Mouse (Mus musculus): ENCODE data around the gene Spc24.

Gene Spc24

DNA sequence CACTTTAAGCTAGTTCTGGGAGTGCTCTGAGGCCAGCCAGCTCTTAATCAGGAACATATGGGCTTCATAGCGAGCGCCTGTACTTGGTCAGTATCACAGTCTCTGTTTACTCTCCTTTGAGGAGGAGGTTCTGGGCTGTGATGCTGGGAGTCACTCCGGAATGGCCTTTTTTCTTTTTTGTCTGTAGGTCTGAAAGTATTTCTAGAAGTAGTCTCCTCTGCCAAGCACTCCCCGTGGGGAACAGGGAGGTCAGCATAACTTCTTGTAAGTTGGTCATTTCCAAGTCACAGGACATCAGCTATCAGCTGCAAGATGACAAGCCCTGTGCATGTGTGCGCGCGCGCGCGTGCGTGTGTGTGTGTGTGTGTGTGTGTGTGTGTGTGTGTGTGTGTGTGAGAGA lies 7.8 kb upstream of the Spc24 start:
- ChIA-PET CTCF (interaction anchor here in 3 of 4 experiments (0.6 to 1.6 kb wide), 4 partner anchors 14 to 154 kb away, joined by 3 to 4 read pairs (median 4); no protein-coding TSS in a partner anchor), POLR2A (interaction anchor here (0.5 to 49.8 kb wide), 39 partner anchors 4 to 559 kb away, joined by 3 to 1056 read pairs (median 5); partner anchors contain the start of genes Ldlr (in 4 of the 4), Kank2 (in 3 of the 4), Spc24 (in 3 of the 4) and Carm1 (in 1 of the 4))

DNA sequence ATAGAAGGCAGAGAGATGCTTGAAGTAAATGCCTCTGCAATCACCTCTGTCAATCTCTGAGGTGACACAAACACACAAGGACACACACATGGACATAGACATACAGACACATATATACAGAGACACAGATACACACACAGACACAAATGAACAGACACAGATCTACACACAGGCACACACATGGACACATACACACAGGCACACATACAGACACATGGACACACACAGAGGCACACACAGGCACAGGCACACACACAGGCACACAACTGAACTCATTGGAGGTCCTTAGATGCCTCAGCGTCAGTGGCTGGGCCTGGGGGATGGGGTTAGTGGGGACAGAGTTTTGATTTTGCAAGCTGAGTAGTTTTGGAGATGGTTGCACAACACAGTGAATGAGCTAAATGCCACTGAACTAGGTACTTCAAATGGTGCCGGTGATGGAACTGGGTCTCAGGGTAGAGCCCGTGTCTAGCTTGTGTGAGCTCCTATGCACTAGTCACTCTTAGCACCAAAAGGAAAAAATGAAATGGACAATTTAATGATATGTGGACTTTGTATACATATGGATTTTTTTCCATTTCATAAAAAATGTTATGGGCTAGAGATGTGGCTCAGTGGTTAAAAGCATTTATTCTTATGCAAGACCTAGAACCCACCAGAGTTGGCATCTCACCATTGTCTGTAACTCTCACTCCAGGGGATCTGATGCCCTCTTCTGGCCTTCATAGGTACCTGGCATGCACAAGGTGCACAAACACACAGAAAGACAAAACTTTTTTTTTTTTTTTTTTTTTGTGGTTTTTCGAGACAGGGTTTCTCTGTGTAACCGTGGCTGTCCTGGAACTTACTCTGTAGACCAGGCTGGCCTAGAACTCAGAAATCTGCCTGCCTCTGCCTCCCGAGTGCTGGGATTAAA lies 4.2 kb upstream of the Spc24 start:
- ChIA-PET POLR2A (interaction anchor here in 3 of 4 experiments (0.9 to 49.8 kb wide), 15 partner anchors 1 to 254 kb away, joined by 3 to 1056 read pairs (median 21); partner anchors contain the start of genes Ldlr (in 3 of the 3), Kank2 (in 2 of the 3), Spc24 (in 2 of the 3) and Tmed1 (in 1 of the 3)), CTCF (interaction anchor here in 2 of 4 experiments (0.8 to 1.5 kb wide), 3 partner anchors 12 to 72 kb away, joined by 3 to 8 read pairs (median 4); no protein-coding TSS in a partner anchor)

DNA sequence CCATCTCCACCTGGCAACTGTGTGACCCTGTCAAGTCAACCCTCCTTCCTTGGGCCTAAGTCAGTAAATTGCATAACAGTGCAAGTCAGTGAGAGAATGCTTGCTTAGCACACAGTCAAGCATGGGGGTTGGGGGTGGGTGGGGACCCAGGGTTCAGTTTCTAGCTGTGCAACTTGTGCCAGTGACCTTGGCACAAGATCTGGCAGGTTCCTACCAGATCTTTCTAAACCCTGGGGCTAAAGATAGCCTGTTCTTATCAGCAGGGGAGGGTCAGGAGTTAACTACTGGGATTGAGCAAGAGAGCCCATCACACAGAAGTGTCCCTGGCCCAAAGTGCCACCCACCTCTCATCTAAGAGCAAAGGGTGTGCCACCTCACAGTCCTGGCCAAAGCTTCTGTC lies 2.0 kb upstream of the Spc24 start:
- POLR2A ChIA-PET, result interaction anchor here (0.6 to 49.8 kb wide), 41 partner anchors 1 to 315 kb away, joined by 3 to 1056 read pairs (median 6); partner anchors contain the start of genes Ldlr (in 4 of the 4), Kank2 (in 3 of the 4), Spc24 (in 2 of the 4) and Carm1 (in 1 of the 4)
- CTCF ChIA-PET, result interaction anchor here in 2 of 4 experiments (0.7 to 3.9 kb wide), 5 partner anchors 23 to 394 kb away, joined by 3 to 35 read pairs (median 5); no protein-coding TSS in a partner anchor

DNA sequence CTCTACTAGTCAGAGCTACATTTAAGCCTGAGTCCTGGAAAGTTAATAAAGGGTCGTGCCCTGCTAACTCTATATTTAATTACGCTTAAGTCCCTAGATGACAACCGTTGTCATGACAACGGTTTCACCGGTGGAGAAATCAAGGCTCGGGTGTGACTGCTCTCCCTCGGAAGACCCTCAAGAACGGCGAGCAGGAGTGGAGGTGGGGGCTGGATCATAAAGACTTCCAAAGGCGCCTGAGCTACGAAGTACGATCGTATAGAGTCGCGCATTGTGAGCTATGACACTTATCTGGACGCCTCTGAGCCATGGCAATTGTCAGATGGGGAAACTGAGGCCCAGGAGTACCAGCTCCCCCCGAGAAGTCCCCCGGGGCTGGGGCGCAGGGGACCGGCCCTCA lies 385 bp downstream of the Spc24 start:
- ChIA-PET POLR2A (interaction anchor here (0.7 to 49.8 kb wide), 44 partner anchors 4 to 450 kb away, joined by 3 to 1056 read pairs (median 5); partner anchors contain the start of genes Ldlr (in 3 of the 4), Kank2 (in 2 of the 4), Smarca4 (in 2 of the 4) and Carm1 (in 1 of the 4)), CTCF (interaction anchor here (0.9 to 3.9 kb wide), 12 partner anchors 11 to 161 kb away, joined by 3 to 35 read pairs (median 6); partner anchors contain the start of genes Kank2 (in 1 of the 4) and Ldlr (in 1 of the 4))

DNA sequence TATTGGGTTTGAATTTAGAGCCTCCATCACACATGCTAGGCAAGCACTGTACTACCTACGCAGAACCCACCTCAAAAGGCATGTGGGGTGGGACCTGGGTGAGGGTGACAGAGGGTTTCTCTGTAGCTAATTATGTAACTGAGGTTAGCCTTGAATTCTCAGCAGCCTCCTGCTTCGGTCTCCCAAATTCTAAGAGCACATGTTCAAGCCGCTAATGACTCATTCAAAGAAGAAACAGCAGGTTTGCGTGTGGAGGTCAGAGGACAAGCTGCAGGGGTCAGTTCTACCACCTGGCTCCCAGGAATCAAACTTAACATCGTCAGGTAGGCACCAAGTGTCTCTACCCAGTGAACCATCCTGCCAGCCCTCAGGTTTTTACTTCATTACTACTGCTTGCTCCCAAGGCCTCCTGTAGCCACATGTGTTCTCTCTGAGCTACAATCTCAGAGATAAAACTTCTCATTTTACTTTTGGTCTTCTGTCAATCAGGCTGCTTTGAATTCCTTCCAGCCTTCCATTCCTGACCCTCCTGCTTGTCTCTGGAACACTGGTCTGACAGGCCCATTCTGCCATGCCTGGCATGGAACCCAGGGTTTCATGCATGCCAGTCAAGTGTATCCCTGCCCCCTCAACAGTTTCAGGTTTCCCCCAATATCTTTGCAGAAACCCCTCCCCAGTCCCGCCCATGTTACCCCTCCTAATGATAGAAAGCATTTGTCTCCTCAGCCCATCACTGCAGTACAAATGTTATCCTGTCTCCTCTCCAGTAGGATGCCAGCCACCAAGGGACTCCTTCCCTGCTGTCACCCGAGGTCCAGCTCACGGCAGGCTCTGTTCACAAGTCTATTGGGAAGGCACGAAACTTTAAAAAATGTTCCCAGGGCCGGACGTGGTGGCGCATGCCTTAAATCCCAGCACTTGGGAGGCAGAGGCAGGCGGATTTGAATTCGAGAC lies 1.2 kb downstream of the Spc24 start:
- ChIA-PET CTCF (interaction anchor here in 3 of 4 experiments (0.9 to 3.9 kb wide), 3 partner anchors 46 kb away, joined by 3 to 35 read pairs (median 4); no protein-coding TSS in a partner anchor), POLR2A (interaction anchor here in 3 of 4 experiments (0.6 to 49.8 kb wide), 27 partner anchors 5 to 450 kb away, joined by 3 to 1056 read pairs (median 6); partner anchors contain the start of genes Ldlr (in 3 of the 3), Kank2 (in 2 of the 3), Smarca4 (in 1 of the 3) and Spc24 (in 1 of the 3))

DNA sequence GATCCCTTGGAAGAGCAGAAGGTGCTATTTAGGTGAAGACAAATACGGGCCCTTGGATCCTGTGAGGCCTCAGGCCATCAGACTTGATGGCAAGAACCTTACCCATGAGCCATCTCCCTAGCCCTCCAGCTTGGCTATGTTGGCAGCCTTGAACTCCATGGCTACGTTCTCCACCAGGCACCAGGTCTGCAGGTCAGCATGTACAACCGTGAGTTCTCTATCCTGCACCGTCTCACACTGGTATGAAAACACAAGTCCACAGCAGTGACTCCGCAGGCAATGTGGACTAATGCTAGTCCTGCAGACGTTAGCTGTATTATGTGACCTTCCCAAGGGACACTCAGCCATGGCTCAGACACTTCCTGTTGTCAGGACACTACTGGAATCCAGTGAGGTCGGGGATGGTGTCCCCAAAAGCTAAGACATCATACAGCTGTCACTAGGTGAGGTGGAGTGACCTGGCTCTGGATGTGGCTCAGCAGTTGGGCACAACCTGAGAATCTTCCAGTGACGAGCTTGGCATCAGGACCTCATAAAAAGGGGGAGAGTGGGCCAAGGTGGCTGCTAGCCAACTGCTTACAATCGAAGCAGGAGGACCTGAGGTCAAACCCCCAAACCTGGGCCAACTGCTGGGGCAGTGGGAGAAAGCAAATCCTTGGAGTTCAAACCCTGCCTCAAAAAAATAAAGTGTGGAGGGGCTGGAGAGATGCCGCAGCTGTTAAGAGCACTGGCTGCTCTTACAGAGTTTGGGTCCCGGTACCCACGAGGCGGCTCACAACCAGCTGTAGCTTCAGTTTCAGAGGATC lies 5.4 kb downstream of the Spc24 start:
- ChIA-PET CTCF (interaction anchor here in 3 of 4 experiments (0.5 to 1.3 kb wide), 6 partner anchors 15 to 153 kb away, joined by 3 to 6 read pairs (median 3); no protein-coding TSS in a partner anchor), POLR2A (interaction anchor here (0.5 to 34.0 kb wide), 17 partner anchors 9 to 202 kb away, joined by 3 to 1056 read pairs (median 5); partner anchors contain the start of genes Ldlr (in 3 of the 4), Kank2 (in 2 of the 4) and Spc24 (in 1 of the 4))

DNA sequence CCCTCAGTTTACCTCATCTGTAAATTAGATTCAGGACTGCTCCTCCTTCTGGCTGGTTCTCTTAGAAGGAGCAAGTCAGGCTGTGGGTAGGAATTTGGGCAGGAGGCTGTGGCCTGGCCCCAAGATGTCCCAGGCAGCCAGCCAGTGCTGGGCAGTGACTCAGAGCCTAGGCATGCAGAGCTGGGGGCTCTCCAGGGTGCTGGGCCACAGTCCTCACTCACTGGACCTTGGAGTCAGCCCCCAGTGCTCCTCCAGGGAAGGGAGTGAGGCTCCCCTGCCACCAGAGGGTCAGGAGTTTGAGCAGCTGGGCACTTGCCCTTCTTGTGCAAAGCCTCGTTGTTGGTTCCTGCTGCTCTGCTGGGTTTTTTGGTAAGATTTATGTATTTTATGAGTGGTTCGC lies 6.1 kb downstream of the Spc24 start:
- CTCF ChIA-PET, result interaction anchor here in 3 of 4 experiments (0.5 to 2.7 kb wide), 7 partner anchors 14 to 82 kb away, joined by 3 to 17 read pairs (median 4); no protein-coding TSS in a partner anchor
- POLR2A ChIA-PET, result interaction anchor here (0.5 to 34.0 kb wide), 18 partner anchors 8 to 210 kb away, joined by 3 to 1056 read pairs (median 5); partner anchors contain the start of genes Kank2 (in 3 of the 4), Ldlr (in 3 of the 4) and Spc24 (in 1 of the 4)

DNA sequence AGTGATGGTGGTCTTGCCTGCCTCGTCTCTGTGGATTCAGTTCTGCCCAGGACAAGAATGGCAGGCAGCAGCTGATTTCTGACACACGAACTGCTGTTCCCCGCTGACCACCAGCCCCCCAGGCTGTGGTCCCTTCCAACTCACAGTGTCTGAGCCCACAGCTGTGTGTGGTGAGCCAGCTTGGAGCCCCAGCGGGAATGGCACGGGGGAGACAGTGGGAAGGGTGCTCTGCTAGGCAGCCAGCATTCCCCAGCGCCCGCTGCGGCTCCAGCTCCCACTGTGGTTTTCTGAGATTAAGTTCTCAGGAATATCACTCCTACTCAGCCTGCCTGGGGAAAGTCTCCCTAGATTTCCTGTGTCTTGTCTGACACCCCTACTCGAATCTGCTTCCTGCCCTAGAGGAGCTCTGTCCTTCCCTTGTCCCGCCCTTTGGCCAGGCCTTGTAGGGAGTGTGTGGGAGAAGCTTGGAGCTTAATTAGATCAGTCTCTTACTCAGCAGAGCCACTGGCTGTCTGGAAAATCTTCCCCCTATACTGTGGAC lies 7.8 kb downstream of the Spc24 start:
- ChIA-PET POLR2A (interaction anchor here (0.5 to 34.0 kb wide), 42 partner anchors 8 to 723 kb away, joined by 3 to 1056 read pairs (median 4); partner anchors contain the start of genes Kank2 (in 3 of the 4), Ldlr (in 3 of the 4), Ccdc159 (in 1 of the 4) and Icam4 (in 1 of the 4)), CTCF (interaction anchor here (0.6 to 2.7 kb wide), 22 partner anchors 8 to 151 kb away, joined by 3 to 17 read pairs (median 4); no protein-coding TSS in a partner anchor)

DNA sequence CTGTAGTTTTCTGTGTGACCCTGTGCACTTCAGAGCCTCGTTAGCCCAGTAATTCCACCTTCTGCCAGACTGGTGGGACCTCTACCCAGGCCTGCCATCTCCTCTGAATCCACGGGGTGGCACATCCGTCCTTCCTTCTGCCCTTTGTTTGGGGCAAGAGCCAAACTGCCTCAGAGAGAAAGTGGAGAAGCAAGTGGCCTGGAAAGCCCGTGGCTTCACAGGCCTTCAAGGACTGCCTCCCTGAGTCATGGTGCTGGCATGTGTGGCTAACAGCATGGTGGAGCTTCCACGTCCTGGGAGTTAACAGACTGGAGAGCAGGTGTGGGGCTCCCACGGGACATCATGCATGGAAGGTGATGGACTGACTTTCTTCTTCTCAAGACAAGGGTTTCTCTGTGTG lies 8.8 kb downstream of the Spc24 start:
- CTCF ChIA-PET, result interaction anchor here in 2 of 4 experiments (2.7 kb wide), 2 partner anchors 53 kb away, joined by 10 to 17 read pairs; no protein-coding TSS in a partner anchor
- POLR2A ChIA-PET, result interaction anchor here in 3 of 4 experiments (0.6 to 34.0 kb wide), 13 partner anchors 10 to 54 kb away, joined by 3 to 1056 read pairs (median 8); partner anchors contain the start of genes Kank2 (in 2 of the 3), Ldlr (in 2 of the 3) and Spc24 (in 1 of the 3)

DNA sequence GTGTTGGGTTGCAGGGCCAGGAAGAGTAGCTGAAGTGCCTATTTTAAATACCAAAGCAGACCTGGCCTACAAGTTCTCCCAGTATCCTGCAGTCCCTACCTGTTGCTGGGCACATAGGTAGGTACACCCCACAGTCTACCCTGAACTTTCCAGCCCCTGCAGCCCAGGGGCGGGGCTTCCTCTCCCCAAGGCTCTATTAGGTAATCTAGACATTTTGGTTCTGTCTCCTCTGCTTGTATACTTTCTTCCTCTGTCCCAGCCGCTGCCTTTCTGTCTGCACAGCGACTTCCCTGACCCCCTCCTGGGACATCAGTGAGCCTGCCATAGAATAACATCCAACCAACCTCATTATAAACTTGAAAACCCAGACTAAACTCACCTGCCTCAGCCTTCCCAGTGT lies 9.7 kb downstream of the Spc24 start:
- ChIA-PET POLR2A (interaction anchor here in 3 of 4 experiments (0.5 to 34.0 kb wide), 18 partner anchors 9 to 127 kb away, joined by 3 to 1056 read pairs (median 6); partner anchors contain the start of genes Ldlr (in 3 of the 3), Spc24 (in 3 of the 3) and Kank2 (in 2 of the 3)), CTCF (interaction anchor here (0.6 to 1.4 kb wide), 6 partner anchors 10 to 406 kb away, joined by 4 to 10 read pairs (median 5); no protein-coding TSS in a partner anchor)

DNA sequence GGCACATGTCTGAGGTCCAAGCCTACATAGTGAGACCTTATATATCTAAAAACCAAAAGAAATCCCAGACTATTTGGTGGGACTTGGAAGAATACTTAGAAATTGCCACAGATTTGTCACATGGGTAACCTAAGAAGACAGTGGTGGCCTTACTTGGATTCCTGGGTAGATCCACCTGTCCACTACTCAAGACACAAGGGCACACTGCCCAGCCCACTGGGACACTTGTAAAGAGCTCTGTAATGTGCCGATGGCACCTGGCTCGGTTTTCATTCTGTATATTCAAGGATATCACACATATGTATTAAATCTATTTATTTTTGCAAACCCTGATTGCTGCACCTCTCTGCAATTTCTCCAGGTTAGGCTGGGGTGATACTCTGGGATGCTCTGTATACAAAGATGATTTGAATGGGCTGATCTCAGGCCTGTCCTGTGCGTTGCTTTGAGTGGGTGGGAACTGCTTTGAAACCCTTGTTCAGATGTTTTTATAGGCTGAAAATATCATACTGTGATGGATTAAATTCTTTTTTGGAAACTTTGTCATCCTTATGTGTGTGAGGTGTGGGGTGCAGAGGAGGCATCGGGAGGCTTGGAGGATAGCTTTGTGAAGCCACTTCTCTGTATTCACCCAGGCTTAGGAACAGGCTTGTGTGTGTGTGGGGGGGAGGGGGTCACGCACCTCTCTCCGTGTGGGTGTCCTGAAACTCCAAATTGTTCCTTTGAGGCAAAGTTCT lies 10.6 kb downstream of the Spc24 start:
- ChIA-PET POLR2A (interaction anchor here (0.6 to 34.0 kb wide), 14 partner anchors 10 to 128 kb away, joined by 3 to 1056 read pairs (median 6); partner anchors contain the start of genes Ldlr (in 3 of the 4), Kank2 (in 2 of the 4) and Spc24 (in 2 of the 4)), CTCF (interaction anchor here in 3 of 4 experiments (0.5 to 1.5 kb wide), 7 partner anchors 10 to 406 kb away, joined by 4 to 9 read pairs (median 4); no protein-coding TSS in a partner anchor)

DNA sequence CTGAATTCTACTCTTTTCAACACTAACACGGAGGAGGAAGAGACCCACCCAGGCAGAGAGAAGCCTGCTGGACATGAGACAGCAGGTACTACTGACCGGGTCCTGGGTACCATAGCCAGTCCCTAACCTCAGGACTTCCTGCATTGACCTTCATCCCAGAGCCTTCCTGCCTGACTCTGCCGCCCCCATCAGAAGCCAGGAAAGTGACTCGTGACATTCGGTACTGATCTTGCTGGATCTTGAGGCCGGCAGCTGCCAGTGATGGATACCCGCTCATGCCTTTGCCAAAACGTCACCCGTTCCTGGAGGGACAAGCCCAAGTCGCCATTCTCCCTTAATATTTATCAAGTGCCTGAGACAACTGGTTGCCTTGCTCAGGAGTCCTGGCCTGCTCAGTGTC lies 11.6 kb downstream of the Spc24 start:
- POLR2A ChIA-PET, result interaction anchor here in 2 of 4 experiments (0.7 to 34.0 kb wide), 9 partner anchors 9 to 39 kb away, joined by 3 to 1056 read pairs (median 4); partner anchors contain the start of genes Ldlr (in 2 of the 2), Spc24 (in 2 of the 2) and Kank2 (in 1 of the 2)
- CTCF ChIA-PET, result interaction anchor here in 2 of 4 experiments (0.6 to 1.5 kb wide), 2 partner anchors 39 to 147 kb away, joined by 3 to 4 read pairs; no protein-coding TSS in a partner anchor

DNA sequence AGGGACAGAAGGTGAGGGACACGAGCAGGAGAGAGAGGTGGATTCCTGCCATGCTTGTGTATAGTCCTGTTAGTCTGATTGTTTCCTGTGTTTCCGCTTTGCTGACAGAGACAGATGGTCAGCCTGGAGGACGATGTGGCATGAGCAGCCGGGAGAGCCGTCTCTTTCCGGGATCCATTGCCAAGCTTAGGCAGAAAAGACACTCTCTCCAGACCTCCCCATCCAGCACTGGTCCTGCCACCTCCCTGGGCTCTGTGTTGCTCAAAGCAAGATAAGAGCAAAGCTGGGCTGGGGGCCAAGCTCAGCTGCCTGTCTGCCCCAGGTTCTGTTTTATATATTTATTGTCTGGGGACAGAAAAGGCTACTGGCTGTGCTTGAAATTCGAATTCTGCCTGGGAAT lies 12.1 kb downstream of the Spc24 start:
- ChIA-PET CTCF (interaction anchor here in 1 of 4 experiments (0.6 kb wide), 1 partner anchor 40 kb away, joined by 3 read pairs; no protein-coding TSS in a partner anchor), POLR2A (interaction anchor here in 2 of 4 experiments (0.7 to 34.0 kb wide), 9 partner anchors 8 to 39 kb away, joined by 3 to 1056 read pairs (median 4); partner anchors contain the start of genes Ldlr (in 2 of the 2), Spc24 (in 2 of the 2) and Kank2 (in 1 of the 2))

DNA sequence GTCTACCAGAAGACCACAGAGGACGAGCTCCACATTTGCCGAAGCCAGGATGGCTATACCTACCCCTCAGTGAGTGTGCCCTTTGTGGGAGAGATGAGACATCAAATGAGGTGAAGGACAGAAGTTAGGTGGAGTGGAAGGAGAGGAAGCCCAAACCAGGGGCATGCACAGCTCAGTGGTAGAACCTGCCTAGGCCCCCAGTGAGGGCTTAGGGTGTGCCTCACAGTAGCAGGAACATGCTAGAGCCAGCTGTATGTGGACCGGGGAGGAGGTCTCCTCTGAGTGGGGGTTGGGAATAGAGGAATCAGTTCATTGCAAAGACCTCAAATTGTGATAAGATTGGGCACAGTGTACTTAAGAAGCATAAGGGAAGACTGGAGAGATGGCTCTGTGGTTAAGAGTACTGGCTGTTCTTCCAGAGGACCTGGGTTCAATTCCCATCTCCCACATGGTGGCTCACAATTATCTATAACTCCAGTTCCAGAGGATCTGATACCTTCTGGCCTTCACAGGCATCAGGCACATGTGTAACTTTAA lies 12.8 kb downstream of the Spc24 start:
- POLR2A ChIA-PET, result interaction anchor here in 3 of 4 experiments (0.8 to 34.0 kb wide), 8 partner anchors 9 to 42 kb away, joined by 3 to 1056 read pairs (median 4); partner anchors contain the start of genes Ldlr (in 2 of the 3), Kank2 (in 1 of the 3) and Spc24 (in 1 of the 3)
- CTCF ChIA-PET, result interaction anchor here in 2 of 4 experiments (0.6 to 0.7 kb wide), 2 partner anchors 57 to 432 kb away, joined by 3 read pairs; no protein-coding TSS in a partner anchor

Measured in embryonic stem cell, embryonic (primary cell).